Mouse (Mus musculus) brain, embryonic 18.5 days (tissue): Measurements from ENCODE around the gene Dlx2.

Source experiments
- DNase-seq: peaks from one replicate; pipeline ENCODE4 v3.0.0-alpha.2; 2012; ENCODE audit warnings: low read depth, low spot score

Dlx2 gene

DNA sequence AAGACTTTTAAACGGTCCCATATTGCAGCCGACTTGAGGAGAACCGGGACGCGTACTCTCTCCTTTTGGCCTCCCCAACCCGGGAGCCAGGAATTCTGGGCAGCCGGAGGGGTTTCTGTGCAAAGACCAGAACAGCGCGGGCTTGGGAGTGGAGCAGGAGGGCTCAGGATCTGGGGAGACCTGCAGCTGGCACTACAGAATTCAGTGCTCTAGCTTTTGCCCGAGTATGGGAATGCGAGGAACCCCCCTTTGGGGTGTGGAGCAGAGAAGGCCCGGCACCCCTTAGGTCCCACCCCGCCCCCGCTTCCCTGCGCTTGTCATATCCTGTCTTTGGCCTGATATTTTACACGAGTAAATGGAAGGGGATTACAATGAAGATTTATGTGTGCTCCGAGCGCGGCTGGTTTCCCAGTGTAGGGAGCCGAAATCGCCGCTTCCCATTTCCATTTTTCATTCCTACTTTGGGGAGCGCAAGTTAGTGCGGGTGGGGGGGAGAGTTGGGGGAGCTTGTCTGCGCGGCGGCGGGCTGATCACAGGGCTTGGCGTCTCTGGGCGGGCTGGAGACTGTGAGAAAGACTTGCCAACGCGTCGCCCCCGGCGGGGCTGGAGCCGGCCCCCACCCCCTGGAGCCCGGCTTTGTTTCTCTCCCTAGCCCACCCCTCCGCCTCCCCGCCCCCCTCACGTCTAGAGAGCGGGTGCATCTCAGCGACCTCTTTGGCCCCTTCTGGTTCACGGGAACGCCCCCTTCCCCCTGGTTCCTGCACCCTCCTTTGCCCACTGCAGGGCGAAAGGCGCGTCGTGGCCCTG, 5.7 kb downstream of the Dlx2 start:
- no peak for DNase-seq

DNA sequence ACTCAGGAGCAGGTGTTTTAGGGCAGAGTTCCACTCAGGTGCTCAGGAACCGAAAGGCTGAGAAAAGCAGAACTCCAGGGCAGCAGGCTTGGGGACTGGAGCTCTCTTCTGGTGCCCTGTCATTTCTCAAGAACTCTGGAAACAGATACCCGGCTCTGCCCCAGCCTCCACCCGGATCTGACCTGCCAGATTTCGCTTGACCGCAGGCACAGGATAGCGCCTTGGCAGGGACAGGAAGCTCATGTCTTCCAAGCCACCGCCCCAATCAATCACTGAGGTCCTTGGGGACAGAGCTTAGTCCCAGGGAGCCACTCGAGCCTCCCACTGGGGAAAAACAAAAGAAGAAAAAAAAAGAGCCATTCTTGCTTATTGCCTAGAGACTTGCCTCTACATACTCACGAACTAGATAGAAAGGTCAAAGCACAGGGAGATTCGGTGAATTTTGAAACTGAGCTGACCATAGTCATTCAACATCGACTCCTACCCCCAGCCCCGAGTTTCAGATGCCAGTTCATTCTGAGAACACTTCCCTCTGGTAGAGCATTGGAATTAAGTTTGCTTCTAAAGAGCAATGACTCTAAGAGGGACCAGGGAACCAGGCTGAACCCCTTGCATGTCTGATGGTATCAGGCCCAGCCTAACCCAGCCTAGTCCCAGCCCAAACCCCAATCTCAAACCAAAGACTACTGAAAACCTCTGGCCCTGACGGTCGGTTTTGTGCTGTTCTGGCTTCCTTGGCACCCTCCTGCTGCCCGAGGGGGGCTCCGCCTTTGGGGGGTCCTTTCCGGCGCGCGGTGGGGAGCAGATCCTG, 12.1 kb downstream of the Dlx2 start:
- no peak for DNase-seq

DNA sequence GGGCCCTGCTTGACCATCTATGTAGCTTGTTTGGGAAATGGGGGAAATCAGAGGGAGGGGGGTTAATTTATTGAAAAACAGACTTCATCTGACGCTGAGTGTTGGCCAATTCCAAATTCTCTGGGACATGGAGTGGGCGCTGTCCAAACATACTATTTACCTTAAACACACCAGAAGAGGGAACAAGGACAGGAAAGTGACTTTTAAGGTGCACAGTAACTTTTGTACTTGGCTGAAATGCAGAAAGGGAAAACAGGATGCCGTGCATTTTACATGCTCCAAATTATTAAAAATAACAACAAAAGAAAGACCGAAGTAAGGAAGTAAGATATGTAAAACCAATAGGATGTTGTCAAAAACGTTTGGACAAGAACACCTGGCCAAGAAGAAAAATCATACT, 13.5 kb downstream of the Dlx2 start:
- DNase-seq, result no peak

DNA sequence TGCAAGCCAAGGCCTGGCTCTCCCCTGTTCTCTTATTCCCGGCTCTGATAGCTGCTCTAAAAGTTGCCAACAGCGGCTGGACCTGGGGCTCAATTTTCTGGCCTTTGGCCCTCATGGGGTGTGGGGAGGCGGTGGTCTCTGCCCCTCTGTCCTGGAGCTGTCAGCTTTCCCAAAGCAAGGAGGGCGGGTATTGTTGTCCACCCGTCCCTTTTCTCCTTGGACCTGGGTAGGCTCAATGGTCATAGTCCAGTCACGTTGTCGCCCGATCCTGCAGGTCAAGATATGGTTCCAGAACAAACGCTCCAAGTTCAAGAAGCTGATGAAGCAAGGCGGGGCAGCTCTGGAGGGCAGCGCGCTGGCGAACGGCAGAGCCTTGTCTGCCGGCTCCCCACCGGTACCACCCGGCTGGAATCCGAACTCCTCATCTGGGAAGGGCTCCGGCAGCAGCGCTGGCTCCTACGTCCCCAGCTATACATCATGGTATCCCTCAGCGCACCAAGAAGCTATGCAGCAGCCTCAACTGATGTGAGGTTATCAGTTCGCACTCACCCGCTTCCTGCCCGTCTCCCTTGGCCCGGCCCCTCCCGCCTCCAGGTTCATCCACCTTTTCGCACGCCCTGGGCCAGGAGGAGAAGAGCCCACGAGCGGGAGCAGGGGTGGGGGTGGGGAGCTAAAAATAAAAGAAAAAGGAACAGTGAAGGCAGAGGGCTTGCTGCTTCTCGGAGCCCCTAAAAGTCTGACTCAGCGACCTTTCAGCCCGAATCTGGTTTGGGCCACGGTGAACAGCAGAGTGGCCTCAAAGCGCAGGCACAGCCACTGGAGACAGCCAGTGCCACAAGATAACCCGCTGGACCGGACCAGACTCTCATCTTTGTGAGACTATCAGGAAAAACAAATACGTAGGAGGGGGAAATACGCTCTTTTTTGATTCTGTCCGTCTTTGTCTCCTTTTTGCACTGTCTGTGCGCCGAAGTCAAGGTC, 14.3 kb downstream of the Dlx2 start:
- DNase-seq, result no peak

DNA sequence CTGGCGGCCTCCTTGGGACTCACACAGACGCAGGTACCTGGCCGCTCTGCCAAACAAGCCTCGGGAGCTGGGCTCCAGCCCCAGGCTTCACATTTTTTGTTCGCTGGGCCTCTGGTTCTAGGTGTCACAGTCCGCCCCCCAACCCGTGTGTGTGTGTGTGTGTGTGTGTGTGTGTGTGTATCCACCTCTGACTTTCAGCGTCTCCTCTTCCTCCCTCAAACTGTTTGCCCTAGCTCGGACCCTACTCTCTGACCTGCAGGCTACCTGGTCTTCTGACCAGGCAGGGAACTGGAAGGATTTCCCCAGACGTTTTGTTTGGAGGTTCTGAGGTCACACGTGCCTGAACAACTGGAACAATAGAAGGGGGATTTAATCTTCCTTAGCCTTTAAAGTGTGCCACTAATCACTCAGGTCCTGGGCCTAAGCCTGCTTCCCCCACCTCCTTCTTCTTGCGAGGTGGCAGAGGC, 15.4 kb downstream of the Dlx2 start:
- DNase-seq, result no peak

DNA sequence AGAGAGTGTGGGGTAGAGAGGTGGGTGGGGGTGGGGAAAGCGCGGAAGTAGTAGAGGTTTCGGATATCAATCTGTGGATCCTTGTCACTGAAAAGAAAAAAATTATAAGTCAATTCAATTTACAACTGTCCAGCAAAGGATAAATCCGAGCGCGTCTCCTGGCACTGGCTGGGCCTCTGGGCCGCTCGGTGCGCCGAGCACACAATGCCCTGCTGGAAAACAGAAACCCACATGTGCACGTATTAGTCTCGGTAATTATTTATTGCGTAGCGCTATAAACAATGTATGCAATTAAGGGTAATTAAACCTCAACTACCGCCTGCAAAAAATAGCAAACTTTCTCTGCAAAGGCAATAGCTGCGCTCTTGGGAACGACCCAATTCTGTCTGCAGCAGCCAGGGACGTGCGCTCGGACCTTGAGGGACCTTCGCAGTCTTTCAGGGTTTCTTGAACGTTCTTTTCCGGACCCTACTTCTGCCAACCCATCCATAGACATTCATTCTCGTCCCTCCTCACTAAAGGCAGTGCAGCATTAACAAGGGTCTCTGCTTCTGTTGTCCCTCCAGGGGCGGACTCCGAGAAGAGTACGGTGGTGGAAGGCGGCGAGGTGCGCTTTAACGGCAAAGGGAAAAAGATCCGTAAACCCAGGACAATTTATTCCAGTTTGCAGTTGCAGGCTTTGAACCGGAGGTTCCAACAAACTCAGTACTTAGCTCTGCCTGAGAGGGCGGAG, 16.0 kb downstream of the Dlx2 start:
- no peak for DNase-seq

DNA sequence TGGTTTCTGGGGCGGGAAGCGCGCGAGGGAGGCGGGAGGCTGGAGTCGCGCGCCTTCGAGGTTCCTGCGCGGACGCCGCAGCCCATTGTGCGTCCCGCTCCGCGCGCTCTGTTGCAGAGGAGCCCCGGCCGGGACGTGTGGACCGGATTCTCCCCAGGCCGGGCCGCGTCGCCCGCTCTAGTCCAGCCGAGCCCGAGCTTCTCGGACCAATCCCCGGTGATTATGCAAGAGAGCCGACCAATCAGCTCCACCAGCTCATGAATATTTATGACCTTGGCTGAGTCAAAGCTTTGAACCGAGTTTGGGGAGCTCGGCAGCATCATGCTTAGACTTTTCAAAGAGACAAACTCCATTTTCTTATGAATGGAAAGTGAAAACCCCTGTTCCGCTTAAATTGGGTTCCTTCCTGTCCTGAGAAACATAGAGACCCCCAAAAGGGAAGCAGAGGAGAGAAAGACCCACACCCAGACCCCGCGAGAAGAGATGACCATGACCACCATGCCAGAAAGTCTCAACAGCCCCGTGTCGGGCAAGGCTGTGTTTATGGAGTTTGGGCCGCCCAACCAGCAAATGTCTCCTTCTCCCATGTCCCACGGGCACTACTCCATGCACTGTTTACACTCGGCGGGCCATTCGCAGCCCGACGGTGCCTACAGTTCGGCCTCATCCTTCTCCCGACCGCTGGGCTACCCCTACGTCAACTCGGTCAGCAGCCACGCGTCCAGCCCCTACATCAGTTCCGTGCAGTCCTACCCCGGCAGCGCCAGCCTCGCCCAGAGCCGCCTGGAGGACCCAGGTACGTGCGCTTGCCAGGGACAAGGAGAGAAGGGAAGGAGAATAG, 16.8 kb downstream of the Dlx2 start:
- no peak for DNase-seq

DNA sequence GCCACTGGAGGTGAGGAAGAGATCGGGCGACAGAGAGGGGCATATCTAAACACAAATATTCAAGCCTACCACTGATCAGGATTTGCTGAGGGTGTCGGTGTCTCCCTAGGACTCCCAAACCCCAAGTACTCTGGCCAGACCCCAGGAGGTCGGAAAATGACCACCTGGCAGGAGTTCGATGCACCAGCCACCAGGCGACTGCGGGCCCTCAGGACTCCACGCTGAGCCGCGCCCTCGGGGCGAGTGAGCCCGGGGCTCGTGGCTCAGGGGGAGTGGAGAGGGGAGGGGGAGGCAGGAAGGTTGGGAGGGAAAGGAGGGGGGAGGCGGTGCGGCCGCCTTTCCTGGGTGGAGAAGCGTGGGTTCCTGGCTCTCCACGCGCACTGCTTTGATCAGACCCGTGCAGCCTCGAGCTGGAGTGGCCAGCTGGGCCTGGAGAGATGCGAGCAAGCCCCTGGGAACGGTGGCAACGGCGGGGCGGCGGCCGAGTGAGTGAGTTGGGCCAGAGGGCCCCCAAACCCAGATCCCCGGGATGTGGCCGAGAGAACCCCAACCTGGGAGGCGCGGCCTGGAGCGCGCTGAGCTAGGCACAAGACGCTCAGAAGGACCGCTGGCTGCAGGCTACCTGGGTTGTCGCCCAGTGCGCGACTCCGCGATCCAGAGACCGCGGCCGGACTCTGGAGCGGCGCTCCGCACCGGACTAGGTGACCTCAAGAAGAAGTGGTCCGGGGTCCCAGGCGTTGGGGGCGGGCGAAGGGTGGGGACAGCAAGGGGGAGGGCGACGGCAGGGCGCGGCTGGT, 17.6 kb downstream of the Dlx2 start:
- no peak for DNase-seq

DNA sequence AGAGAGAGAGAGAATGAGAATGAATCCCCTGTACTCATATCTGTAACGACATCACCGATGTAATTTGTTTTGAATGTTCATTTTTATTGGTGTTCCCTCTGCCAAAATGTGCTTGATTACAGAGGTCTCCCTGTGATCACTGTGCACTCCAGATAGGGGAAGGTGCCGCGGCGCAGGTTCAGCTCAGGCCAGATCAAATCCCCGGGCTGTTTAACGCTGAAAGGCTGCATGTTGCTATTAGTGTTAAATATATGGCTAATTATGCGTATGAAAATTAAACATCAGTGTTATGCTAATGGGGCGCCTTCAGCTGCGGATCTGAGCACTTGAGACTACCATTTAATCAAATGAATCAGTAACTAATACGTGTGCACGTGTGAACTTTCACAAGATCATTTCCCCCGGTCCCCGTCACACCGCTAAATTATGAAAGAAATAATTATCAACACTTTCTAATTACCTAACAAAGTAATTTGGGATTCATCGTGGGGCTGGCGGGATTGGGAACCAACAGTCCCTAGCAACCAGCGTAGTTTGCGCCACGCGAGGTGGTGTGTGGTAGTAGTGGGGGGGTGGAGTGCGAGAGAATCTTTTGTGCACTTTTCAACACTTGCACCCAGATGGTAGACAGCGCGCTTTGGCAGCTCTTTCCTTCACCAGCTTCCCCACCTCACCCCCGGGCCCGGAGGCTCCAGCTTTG, 18.4 kb downstream of the Dlx2 start, which contains the start of gene Dlx1:
Dlx1 (plus strand) TSS at position 100 of the 700 bp plus-strand sequence.
- DNase-seq, result no peak

DNA sequence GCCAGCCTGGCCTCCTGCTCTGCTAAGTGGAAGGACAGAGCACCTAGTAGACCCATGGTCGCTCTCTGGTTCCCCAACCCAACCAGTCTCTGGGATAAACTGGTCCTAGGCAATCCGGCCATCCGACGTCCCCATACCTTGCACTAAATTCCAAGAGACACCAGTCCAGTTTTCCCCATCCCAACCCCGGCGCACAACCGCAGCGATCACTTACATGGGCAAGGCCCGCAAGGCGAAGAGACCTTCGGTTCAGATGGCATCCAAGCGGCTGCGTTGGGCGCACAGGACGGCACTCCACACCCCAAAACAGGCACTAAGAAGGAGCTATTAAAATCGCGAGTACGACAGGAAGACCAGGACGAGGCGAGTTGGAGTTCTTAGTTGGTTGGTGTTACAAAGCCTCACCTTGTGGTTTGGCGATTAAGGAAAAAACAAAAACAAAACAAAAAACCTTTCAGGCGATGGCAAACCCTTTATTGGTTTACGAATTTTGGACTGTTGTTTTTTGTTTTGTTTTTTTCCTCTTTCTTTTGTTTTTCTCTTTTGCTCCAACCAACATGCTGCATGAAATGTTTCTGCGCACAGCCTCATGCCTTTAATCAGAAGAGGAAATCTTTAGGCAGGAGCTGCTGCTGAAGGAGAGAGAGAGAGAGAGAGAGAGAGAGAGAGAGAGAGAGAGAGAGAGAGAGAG, 19.1 kb downstream of the Dlx2 start:
- DNase-seq, result no peak

DNA sequence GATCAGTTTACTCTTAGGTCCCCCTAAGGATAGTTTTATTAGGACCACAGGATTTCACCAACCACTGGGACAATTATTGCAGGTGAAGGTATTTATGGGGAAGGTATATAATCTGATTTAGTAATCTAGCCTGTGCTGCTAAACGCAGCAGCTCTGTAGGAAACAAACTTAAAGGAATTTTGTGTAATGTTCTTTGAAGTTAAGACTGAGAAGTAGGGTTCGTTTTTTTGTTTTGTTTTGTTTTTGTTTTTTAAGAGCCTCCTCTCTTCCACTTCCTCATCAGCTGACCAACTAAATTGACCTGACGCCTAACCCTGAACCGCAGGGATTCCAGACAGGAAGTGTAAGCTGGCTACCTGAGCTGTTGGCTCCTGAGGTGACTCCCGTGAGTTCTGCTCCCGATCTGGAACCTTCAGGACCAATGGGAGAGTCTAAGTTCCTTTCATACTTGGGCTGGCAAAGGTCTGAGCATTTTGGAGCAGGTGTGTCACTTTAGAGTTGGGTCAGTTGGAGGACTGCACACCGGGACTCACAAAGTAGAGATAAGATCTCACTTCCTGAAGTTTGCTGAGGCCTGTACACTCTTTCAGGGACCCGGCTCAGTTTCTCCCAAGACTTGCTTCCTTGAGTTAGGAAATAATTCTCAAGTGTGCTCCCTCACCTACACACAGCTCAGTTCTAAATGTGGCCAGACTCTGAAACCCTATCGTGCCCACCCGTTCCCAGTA, 19.8 kb downstream of the Dlx2 start:
- DNase-seq, result no peak

DNA sequence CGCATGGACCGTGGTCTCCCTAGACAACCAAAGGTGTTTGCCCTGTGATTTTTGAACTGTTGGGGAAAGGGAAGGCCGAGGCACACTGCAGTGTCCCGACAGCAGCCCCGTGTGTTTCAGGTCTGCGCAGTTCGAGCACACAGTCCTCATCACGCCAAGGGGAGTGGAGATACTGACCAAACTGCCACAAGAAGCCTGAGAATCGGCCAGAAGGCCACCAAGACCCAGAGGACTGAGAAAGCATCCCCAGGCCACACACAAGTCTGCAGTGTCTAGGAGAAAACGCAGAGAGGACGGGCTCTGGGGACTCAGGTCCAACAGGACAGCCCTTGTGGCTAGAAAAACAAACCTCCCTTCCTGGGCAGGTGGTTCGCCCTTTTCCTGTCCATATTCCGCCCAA, 21.8 kb downstream of the Dlx2 start:
- no peak for DNase-seq

DNA sequence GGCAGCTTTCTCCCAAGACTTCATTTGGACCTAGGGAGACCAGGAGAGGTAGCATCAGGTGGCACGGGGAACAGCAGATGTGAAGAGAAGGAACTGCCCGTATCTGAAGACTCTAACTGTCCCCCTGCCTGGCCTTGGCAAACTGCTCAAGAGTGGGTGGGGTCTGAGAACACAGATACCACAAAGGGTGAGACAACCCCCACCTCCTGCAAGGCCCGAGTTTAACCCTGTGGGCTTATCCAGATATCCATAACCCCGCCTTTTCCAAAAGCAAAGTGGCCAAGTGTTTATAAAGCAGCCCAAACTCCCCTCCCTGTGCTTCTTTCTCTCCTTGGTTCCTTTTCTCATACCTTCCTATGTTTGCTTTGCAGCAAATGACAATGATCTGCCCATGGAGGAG, 23.1 kb downstream of the Dlx2 start:
- no peak for DNase-seq

DNA sequence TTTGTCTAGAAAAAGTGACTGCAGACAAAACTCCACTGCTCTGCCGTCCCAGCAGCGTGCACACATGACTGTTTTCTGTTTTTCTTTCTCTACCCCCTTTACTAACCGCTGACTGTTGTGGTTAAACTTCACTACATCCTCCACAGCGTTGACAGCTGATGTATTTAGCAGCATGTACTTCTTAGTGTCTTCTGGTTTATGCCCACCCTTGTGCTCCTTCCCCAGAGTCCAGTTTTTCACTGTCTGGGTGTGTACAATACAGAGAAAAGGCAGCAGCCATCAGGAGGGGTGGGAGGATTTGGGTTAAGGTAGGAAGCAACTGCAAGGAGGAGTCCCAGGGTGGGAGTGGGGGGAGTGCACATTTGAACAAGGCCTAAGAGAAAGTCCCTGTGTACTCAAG, 23.7 kb downstream of the Dlx2 start:
- DNase-seq, result no peak

DNA sequence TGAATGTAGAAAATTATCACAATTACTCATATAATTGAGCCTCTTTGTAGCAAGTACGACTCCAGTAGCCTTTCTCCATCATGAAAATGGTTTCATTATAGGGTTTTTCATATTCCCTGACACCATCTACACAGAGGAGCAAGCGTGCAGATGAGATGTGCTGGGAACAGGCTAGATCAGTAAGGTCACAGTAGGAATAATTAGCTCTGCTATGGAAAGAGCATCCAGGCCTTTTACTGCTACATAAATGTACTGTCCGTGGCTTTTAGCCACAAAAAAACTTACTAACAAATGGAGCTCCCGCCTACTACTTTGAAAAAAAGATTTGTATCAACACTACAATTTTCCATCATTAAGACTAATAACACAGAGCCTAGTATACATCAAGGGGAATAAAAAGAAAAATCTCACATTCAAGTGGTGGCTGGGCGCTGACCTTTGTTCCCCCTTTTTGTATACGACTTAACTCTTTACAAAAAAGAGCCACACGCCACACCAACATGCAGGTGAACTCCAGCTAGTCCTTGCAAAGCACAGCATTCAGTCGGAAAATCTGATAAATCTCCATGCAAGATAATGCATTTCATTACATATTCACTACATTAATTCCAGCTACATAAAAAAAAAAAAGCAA, 29.0 kb downstream of the Dlx2 start:
- DNase-seq, result no peak

DNA sequence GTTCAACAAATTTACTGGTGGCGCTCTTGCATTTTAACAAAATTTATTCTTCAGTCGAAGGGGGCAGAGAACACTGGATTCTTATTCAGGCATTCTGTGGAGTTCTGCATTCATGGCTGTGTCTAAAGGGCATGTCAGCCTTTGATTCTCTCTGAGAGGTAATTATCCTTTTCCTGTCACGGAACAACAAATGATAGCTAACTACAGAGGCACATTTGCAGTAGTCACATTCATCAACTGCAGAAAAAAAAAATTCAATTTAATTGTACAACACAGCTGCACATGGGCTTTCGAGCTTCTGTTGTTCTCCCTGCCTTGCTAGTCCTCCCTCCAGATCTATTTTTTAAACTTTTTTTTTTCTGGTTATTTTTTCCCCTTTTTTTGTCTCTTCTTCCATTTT, 29.6 kb downstream of the Dlx2 start:
- DNase-seq, result no peak

DNA sequence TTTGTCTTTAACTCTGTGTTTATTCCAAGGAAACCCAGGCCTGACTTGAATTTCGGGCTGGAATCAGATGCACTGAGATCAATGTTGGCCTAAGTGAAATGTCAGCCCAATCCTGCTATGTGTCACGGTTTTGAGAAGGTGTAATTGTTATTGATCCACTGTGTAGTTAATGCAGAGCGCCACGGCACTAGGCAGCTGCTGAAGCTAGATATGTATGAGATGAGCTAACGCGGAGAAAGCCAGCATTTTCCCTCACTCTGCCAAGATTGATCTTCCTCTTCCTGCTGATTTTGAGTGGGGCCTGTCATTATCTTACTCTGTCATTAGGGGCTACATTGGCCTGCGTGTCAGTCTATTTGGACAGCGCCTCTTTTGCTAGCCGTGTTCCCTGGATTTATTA, 34.2 kb downstream of the Dlx2 start:
- no peak for DNase-seq
